8 mouse cellular contexts compared by ENCODE assay signal in genomic region chr11:54961921-54962320, GRCm38 (mm10). TPM values are rescaled to one million over a fixed set of nuclear protein-coding genes. Genes with fewer than 3 reads are reported as not detected.
DNase-seq lines count a peak whose midpoint lies in the region; ATAC-seq and TF ChIP-seq lines count a peak whose summit lies in the region.
"Had no signal": no experiment of that assay in that cellular context is flagged by ENCODE, and none has a peak within 500 bp of the region (broad histone marks: within the 10 kb centered on the region; RNA-seq: fewer than 3 reads in every experiment).

No protein-coding gene starts in this region.

- DNase-seq in heart, adult 18-20 months: no peak
- DNase-seq in thymus, adult 2 months: no peak
- no peak for DNase-seq in thymus, postnatal 14 days
- DNase-seq in right cerebral cortex, postnatal 4 days: no peak

- TF ChIP-seq POLR2A in thymus, adult 2 months (IDR thresholded peaks at IDR 0.05; ENCODE audit: control insufficient read depth, extremely low read depth, insufficient read depth, low read length, poor library complexity): no peak

- no peak for ATAC-seq in heart, embryonic 12.5 days (ENCODE audit: insufficient number of reproducible peaks, low FRiP score)
- ATAC-seq in heart, embryonic 16.5 days (replicated peaks; ENCODE audit: extremely low read depth, insufficient read depth, low FRiP score): no peak
- no peak for ATAC-seq in monocyte, adult 5-6 weeks (replicated peaks; ENCODE audit: insufficient number of reproducible peaks, low FRiP score, low TSS enrichment, poor library complexity, severe bottlenecking)

- no peak for TF ChIP-seq CTCF in thymus, adult 2 months (IDR thresholded peaks at IDR 0.05; ENCODE audit: borderline replicate concordance, control insufficient read depth, extremely low read depth, insufficient read depth, low read length, poor library complexity)

- no peaks in the 10 kb centered on the region for H3K36me3 ChIP-seq in heart, embryonic 12.5 days
- no peaks in the 10 kb centered on the region for H3K36me3 ChIP-seq in thymus, adult 2 months (ENCODE audit: control insufficient read depth, insufficient read depth, low read length)
- H3K36me3 ChIP-seq in heart, embryonic 16.5 days (ENCODE audit: control insufficient read depth, insufficient read depth): no peaks in the 10 kb centered on the region
- H3K36me3 ChIP-seq: limb, embryonic 12.5 days had no signal

- no peaks in the 10 kb centered on the region for H3K9me3 ChIP-seq in heart, embryonic 12.5 days (replicated peaks)
- no peaks in the 10 kb centered on the region for H3K9me3 ChIP-seq in heart, embryonic 16.5 days (replicated peaks; ENCODE audit: control insufficient read depth, low read length)
- H3K9me3 ChIP-seq: limb, embryonic 12.5 days had no signal

- WGBS in heart, embryonic 12.5 days: 50% methylated on average over 3 of the region's 3 CpGs
- 70% methylated on average over 3 of the region's 3 CpGs for WGBS in thymus, adult 2 months
- 46% methylated on average over 3 of the region's 3 CpGs for WGBS in heart, embryonic 16.5 days

- no peak overlapping the region for H3K4me3 ChIP-seq in heart, embryonic 12.5 days
- peak overlapping the region; percentile 19 for H3K4me3 ChIP-seq in thymus, adult 2 months (ENCODE audit: control insufficient read depth, insufficient read depth, low read length)
- peak overlapping the region; percentile 41 for H3K4me3 ChIP-seq in heart, embryonic 16.5 days (ENCODE audit: low read length)
- H3K4me3 ChIP-seq: limb, embryonic 12.5 days had no signal

- no peak overlapping the region for H3K27ac ChIP-seq in heart, embryonic 12.5 days (ENCODE audit: poor library complexity, severe bottlenecking)
- peak overlapping the region; percentile 11; the same call in 1 of the 2 replicates for H3K27ac ChIP-seq in thymus, adult 2 months (ENCODE audit: control insufficient read depth, insufficient read depth, low read length)
- H3K27ac ChIP-seq in heart, embryonic 16.5 days (ENCODE audit: low read length): peak overlapping the region; percentile 69
- H3K27ac ChIP-seq: limb, embryonic 12.5 days had no signal

- peaks cover 35% of the 10 kb centered on the region for H3K4me1 ChIP-seq in heart, embryonic 12.5 days (replicated peaks)
- H3K4me1 ChIP-seq in thymus, adult 2 months (replicated peaks; ENCODE audit: control insufficient read depth, insufficient read depth, low read length): peaks cover 60% of the 10 kb centered on the region
- peaks cover 30% of the 10 kb centered on the region for H3K4me1 ChIP-seq in heart, embryonic 16.5 days (ENCODE audit: control insufficient read depth, insufficient read depth, low read length)

- H3K4me2 ChIP-seq in heart, embryonic 12.5 days: peak overlapping the region; percentile 13; the same call in 1 of the 2 replicates
- H3K4me2 ChIP-seq in heart, embryonic 16.5 days (ENCODE audit: low read depth, low read length): peak overlapping the region; percentile 43
- H3K4me2 ChIP-seq: limb, embryonic 12.5 days had no signal

- no peak overlapping the region for H3K9ac ChIP-seq in heart, embryonic 12.5 days
- H3K9ac ChIP-seq in heart, embryonic 16.5 days (ENCODE audit: low read length): peak overlapping the region; percentile 51
- H3K9ac ChIP-seq: limb, embryonic 12.5 days had no signal

- no peaks in the 10 kb centered on the region for H3K27me3 ChIP-seq in heart, embryonic 12.5 days (replicated peaks)
- H3K27me3 ChIP-seq in thymus, adult 2 months (ENCODE audit: control insufficient read depth, insufficient read depth, low read length): no peaks in the 10 kb centered on the region
- no peaks in the 10 kb centered on the region for H3K27me3 ChIP-seq in heart, embryonic 16.5 days (ENCODE audit: control insufficient read depth, insufficient read depth, low read length)
- H3K27me3 ChIP-seq: limb, embryonic 12.5 days had no signal

RNA-seq across cellular contexts. Expression of gene Tnip1, which starts 0.8 kb away (rescaled TPM):
- 23.1 and 23.6 TPM in 2 replicates for polyA plus RNA-seq in heart, embryonic 12.5 days (2016; fragmentation: Nextera tagmentation; extraction: Ambion mirVana)
- total RNA-seq in heart, adult 18-20 months (2021): 10 to 100 TPM; 26.7 to 32.7 TPM
- 114 and 121 TPM in 2 replicates for polyA plus RNA-seq in thymus, adult 2 months (2012; rRNA removed)
- 20.0 and 24.7 TPM in 2 replicates for polyA plus RNA-seq in heart, embryonic 16.5 days (2015; fragmentation: Nextera tagmentation; extraction: Ambion mirVana)
- total RNA-seq in monocyte, adult 5-6 weeks (2017): 62.1 to 83.4 TPM (median 78.5 TPM) in 3 replicates

RNA-seq across cellular contexts. Expression of gene Gpx3, which starts 59.7 kb away (rescaled TPM):
- polyA plus RNA-seq in heart, embryonic 12.5 days (2016; fragmentation: Nextera tagmentation; extraction: Ambion mirVana): 1,404 and 1,433 TPM in 2 replicates
- total RNA-seq in heart, adult 18-20 months (2021): 100 to 1,000 TPM; 206 to 329 TPM
- polyA plus RNA-seq in thymus, adult 2 months (2012; rRNA removed): 120 and 133 TPM in 2 replicates
- 771 and 1,022 TPM in 2 replicates for polyA plus RNA-seq in heart, embryonic 16.5 days (2015; fragmentation: Nextera tagmentation; extraction: Ambion mirVana)
- total RNA-seq in monocyte, adult 5-6 weeks (2017): 0.29 TPM in 1 of 3 replicates, not detected in the others
